Mouse (Mus musculus) embryonic facial prominence, embryonic 13.5 days (tissue): ENCODE measurements around the gene Casp7. TPM values are rescaled to one million over a fixed set of nuclear protein-coding genes. Genes with fewer than 3 reads are reported as not detected.

Experiments
- ATAC-seq: fragments of 200-750 bp; cut with Nextera tagmentation; 2 replicates; pipeline ENCODE4 v1.8.0; 2017; ENCODE audit warnings: low read depth; ENCODE audit not compliant: insufficient number of reproducible peaks, insufficient read depth, low FRiP score, low TSS enrichment
- H3K27ac ChIP-seq: fragments of 300-500 bp; sonication (generic); 2 replicates; pipeline ENCODE4 v1.5.1; 2015; ENCODE audit warnings: moderate library complexity, mild to moderate bottlenecking, inconsistent platforms
- H3K27me3 ChIP-seq: fragments of 300-500 bp; sonication (generic); 2 replicates; pipeline ENCODE4 v1.6.1; 2015; ENCODE audit warnings: mild to moderate bottlenecking, inconsistent platforms
- H3K36me3 ChIP-seq: fragments of 300-500 bp; sonication (generic); 2 replicates; pipeline ENCODE4 v1.6.1; 2015; ENCODE audit warnings: mild to moderate bottlenecking, inconsistent platforms
- H3K4me1 ChIP-seq: fragments of 300-500 bp; sonication (generic); 2 replicates; pipeline ENCODE4 v1.6.1; 2015; ENCODE audit warnings: inconsistent platforms
- H3K4me2 ChIP-seq: fragments of 300-500 bp; sonication (generic); 2 replicates; pipeline ENCODE4 v1.6.1; 2015; ENCODE audit warnings: moderate library complexity, mild to moderate bottlenecking, inconsistent platforms
- H3K4me3 ChIP-seq: fragments of 300-500 bp; sonication (generic); 2 replicates; pipeline ENCODE4 v1.5.1; 2015; ENCODE audit warnings: mild to moderate bottlenecking, inconsistent platforms
- H3K9ac ChIP-seq: fragments of 300-500 bp; sonication (generic); 2 replicates; pipeline ENCODE4 v1.6.1; 2015; ENCODE audit warnings: mild to moderate bottlenecking, inconsistent platforms
- H3K9me3 ChIP-seq: fragments of 300-500 bp; sonication (generic); 2 replicates; pipeline ENCODE4 v1.6.1; 2016; ENCODE audit warnings: inconsistent platforms
- WGBS: fragments of 180-500 bp; shearing (Covaris S2); methylation state at CpG from one replicate; pipeline ENCODE4 v1.1.7; 2015; ENCODE audit warnings: mixed read lengths; 5-methylcytosine and 5-hydroxymethylcytosine counted together
- polyA plus RNA-seq: library from polyadenylated mRNA; unstranded; fragments of >200 nt; fragmentation: Nextera tagmentation; extraction: Ambion mirVana; gene quantifications from 2 replicates; pipeline ENCODE4 v1.2.1, GENCODE M21; 2015

The Casp7 gene
- polyA plus RNA-seq, 1 experiment from 2014 or later: 29.6 TPM

- H3K4me1 ChIP-seq: peaks cover 4% of the 10 kb centered on the region; the same call in 1 of the 2 replicates
- ATAC-seq: no peak
- H3K27me3 ChIP-seq: no peaks in the 10 kb centered on the region
- H3K4me3 ChIP-seq: no peak overlapping the region
- H3K36me3 ChIP-seq: no peaks in the 10 kb centered on the region
- H3K27ac ChIP-seq: no peak overlapping the region
- no peak overlapping the region for H3K4me2 ChIP-seq
- WGBS: 84% methylated on average over 5 of the region's 5 CpGs
- no peaks in the 10 kb centered on the region for H3K9me3 ChIP-seq
- H3K9ac ChIP-seq: no peak overlapping the region
Observed at GRCm38 (mm10) chr19:56477253-56477652, 80.3 kb downstream of the Casp7 start.

DNA sequence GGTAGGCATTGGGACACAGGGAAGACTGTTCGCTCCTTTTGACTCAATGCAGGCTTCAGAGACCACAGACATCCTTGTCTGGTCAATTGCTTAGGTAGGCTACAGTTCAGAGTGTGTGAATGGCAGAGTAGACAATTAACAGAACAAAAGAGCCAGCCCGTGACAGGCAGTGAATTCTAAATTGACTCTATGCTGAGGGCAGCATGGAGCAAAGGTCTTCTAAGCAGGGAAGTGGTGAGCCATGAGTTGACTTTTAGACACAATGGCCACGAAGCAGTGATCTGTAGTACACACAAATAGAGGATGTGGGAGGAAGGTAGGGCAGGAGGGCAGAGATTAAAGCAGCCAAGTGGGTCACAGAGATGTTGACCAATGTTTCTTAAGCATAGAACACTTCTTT is 80.9 kb downstream of the Casp7 start:
- no peak overlapping the region for H3K4me3 ChIP-seq
- H3K27me3 ChIP-seq: no peaks in the 10 kb centered on the region
- no peak overlapping the region for H3K9ac ChIP-seq
- WGBS: 71% methylated on average over 3 of the region's 3 CpGs
- no peaks in the 10 kb centered on the region for H3K36me3 ChIP-seq
- ATAC-seq: no peak
- H3K4me1 ChIP-seq: peaks cover 4% of the 10 kb centered on the region; the same call in 1 of the 2 replicates
- H3K4me2 ChIP-seq: no peak overlapping the region
- no peak overlapping the region for H3K27ac ChIP-seq
- no peaks in the 10 kb centered on the region for H3K9me3 ChIP-seq

DNA sequence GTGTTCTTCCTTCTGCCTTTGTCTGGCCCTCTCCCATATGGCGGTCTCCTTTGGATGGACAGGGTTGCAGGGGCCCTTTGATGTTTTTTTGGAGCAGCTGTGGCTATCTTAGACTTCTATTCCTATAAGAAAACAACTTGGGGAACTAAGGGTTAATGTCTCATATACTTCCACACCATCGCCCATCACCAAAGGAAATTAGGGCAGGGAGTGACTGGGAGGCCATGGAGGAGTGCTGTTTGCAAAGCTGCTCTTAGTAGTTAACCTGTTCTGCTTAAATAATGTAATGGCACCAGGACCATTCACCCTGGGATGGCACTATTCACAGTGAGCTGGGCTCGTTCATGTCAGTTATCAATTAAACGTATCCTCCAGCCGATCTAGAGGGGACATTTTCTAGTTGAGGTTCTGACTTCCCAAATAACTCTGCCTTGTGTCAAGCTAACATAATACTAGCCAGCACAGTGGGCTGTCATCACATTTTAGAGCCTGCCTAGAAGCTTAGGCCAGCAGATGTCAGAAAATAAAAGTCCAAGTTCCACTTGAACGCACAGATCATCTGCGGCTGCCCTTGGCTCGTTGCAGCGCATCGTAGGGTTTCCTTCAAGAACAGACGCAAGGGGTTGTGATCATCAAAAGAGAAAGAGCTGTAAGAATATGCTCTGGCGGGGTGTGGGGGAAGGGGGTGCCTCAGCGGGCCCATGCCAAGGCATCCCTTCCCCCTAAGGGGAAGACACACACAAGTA is 87.9 kb downstream of the Casp7 start:
- WGBS: 74% methylated on average over 13 of the region's 13 CpGs
- no peak overlapping the region for H3K4me3 ChIP-seq
- H3K9me3 ChIP-seq: no peaks in the 10 kb centered on the region
- H3K4me1 ChIP-seq: peaks cover 19% of the 10 kb centered on the region
- ATAC-seq: no peak
- H3K36me3 ChIP-seq: no peaks in the 10 kb centered on the region
- no peaks in the 10 kb centered on the region for H3K27me3 ChIP-seq
- no peak overlapping the region for H3K9ac ChIP-seq
- H3K27ac ChIP-seq: no peak overlapping the region
- no peak overlapping the region for H3K4me2 ChIP-seq

GRCm38 (mm10) chr19:56485376-56486271 is 88.7 kb downstream of the Casp7 start:
- WGBS: 62% methylated on average over 13 of the region's 13 CpGs
- ATAC-seq: no peak
- H3K9me3 ChIP-seq: no peaks in the 10 kb centered on the region
- no peak overlapping the region for H3K27ac ChIP-seq
- no peak overlapping the region for H3K4me2 ChIP-seq
- no peak overlapping the region for H3K4me3 ChIP-seq
- peaks cover 19% of the 10 kb centered on the region for H3K4me1 ChIP-seq
- H3K36me3 ChIP-seq: no peaks in the 10 kb centered on the region
- no peak overlapping the region for H3K9ac ChIP-seq
- no peaks in the 10 kb centered on the region for H3K27me3 ChIP-seq

- no peaks in the 10 kb centered on the region for H3K9me3 ChIP-seq
- no peak overlapping the region for H3K9ac ChIP-seq
- H3K36me3 ChIP-seq: no peaks in the 10 kb centered on the region
- H3K27me3 ChIP-seq: no peaks in the 10 kb centered on the region
- no peak overlapping the region for H3K4me2 ChIP-seq
- ATAC-seq: no peak
- H3K27ac ChIP-seq: no peak overlapping the region
- no peak overlapping the region for H3K4me3 ChIP-seq
- H3K4me1 ChIP-seq: peaks cover 19% of the 10 kb centered on the region
- WGBS: 84% methylated on average over 7 of the region's 7 CpGs
Observed at GRCm38 (mm10) chr19:56486926-56487325, 90.0 kb downstream of the Casp7 start.

DNA sequence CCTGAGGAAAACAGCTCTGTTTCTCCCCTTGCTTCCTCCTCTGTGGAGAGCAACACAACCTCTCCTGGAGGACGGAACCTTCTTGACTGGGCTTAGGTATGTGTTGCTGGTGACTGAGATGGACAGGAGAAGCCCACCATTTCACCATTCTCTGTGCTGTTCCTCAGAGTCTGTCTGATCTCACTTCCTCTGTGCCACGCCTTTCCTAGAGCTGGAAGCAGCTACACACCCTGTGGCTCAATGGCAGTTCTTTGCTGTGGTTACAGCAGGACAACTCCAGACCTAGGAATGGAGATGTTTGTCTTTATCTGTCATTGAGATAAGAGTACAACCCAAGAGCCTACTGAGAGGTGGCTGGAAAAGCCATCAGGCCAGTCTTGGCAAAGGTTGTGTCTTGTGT is 90.4 kb downstream of the Casp7 start:
- ATAC-seq: no peak
- WGBS: 95% methylated on average over 2 of the region's 2 CpGs
- H3K27me3 ChIP-seq: no peaks in the 10 kb centered on the region

GRCm38 (mm10) chr19:56489601-56490000 is 92.7 kb downstream of the Casp7 start:
- Histone ChIP-seq H3K36me3 (no peaks in the 10 kb centered on the region), H3K4me1 (peaks cover 12% of the 10 kb centered on the region), H3K4me2 (no peak overlapping the region), H3K9me3 (no peaks in the 10 kb centered on the region), H3K27me3 (no peaks in the 10 kb centered on the region), H3K9ac (no peak overlapping the region), H3K27ac (0 out of 2 replicates have a peak overlapping the region, but pooled peaks have one; percentile 28), H3K4me3 (no peak overlapping the region)
- WGBS: 59% methylated on average over 6 of the region's 6 CpGs
- ATAC-seq: no peak

More for the DNA sequence above, 90.4 kb downstream of the Casp7 start:
- Histone ChIP-seq H3K27ac (no peak overlapping the region), H3K9me3 (no peaks in the 10 kb centered on the region), H3K9ac (no peak overlapping the region), H3K4me1 (peaks cover 19% of the 10 kb centered on the region), H3K4me2 (no peak overlapping the region), H3K4me3 (no peak overlapping the region), H3K36me3 (no peaks in the 10 kb centered on the region)

Other genes starting within 250 kb of the Casp7 start
- gene Habp2, start 110.0 kb upstream of the Casp7 start, polyA plus RNA-seq: 0.74 TPM in 1 of 2 replicates, not detected in the other
- gene Nrap, start 7.1 kb upstream of the Casp7 start, polyA plus RNA-seq: 0.10 and 0.65 TPM in 2 replicates
- gene Plekhs1, start 64.5 kb downstream of the Casp7 start, polyA plus RNA-seq: 0.65 and 0.84 TPM in 2 replicates
- gene Dclre1a, start 151.1 kb downstream of the Casp7 start, polyA plus RNA-seq: 23.2 and 24.6 TPM in 2 replicates
- gene Nhlrc2, start 151.1 kb downstream of the Casp7 start, polyA plus RNA-seq: 15.6 and 16.1 TPM in 2 replicates